Mouse (Mus musculus) heart, postnatal 0 days (tissue): ENCODE data around the gene Wls.

ENCODE experiments used
- CTCF ChIP-seq: IDR thresholded peaks from 2 replicates; pipeline ENCODE4 v1.5.1; 2016; ENCODE audit warnings: antibody characterized with exemption, control low read depth, low read depth
- EP300 ChIP-seq: IDR thresholded peaks from 2 replicates; pipeline ENCODE4 v1.6.1; 2016; ENCODE audit warnings: antibody characterized with exemption, low read depth

DNA sequence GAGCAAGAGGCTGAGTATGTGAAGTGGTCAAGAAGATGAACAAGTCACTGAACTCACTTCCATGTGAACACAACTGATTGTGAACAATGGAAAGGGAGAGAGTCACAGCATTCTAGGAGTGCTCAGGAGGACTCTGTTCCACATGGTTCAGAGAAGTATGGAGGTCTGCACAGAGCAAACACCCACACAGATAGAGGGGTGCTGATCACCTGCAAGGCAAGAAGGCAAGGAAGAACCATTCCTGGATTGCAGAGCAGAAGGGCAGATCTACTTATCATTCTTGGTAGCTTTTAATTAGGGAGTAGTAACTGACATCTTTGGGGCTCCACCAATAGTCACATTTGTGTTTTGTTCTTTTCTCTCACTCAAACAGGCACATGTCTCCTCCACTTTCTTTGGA lies 45.3 kb downstream of the Wls start:
- TF ChIP-seq CTCF, result no peak
- no peak for TF ChIP-seq EP300
